ENCODE assay signal across 17 mouse cellular contexts in the genomic region with DNA sequence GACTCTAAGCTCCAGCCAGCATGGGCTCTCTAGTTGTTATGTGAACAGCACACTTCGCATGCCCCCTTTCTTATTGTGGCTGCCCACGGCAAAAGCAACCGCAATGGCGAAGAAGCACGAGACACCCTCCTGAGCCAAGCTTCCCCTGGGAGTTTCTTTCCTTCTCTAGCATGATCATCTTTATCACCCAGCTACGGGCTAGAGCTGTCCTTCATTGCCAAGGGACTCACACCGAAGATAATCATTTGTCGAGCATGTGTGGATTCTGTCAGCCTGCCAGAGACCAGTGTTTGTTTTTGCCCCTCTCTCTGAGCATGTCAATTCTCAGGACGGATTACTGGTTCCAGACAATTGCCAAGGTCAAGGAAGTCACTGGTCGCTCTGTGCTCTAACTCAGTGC. TPM values are rescaled to one million over a fixed set of nuclear protein-coding genes. Genes with fewer than 3 reads are reported as not detected.
A peak's percentile ranks its signal among the peaks of the same experiment; 100 is the strongest.
DNase-seq lines count a peak whose midpoint lies in the region; ATAC-seq lines count a peak whose summit lies in the region.
"Had no signal": no experiment of that assay in that cellular context is flagged by ENCODE, and none has a peak within 500 bp of the region (broad histone marks: within the 10 kb centered on the region; RNA-seq: fewer than 3 reads in every experiment).

No protein-coding gene starts in this region.

- H3K4me3 ChIP-seq in heart, embryonic 13.5 days, result no peak overlapping the region
- H3K4me3 ChIP-seq in hindbrain, embryonic 15.5 days, result no peak overlapping the region
- H3K4me3 ChIP-seq in hindbrain, embryonic 12.5 days, result no peak overlapping the region
- H3K4me3 ChIP-seq: kidney, embryonic 15.5 days; limb, embryonic 13.5 days; liver, embryonic 12.5 days; midbrain, embryonic 12.5 days; stomach, embryonic 15.5 days had no signal

- intact Hi-C loops in heart, postnatal 14 days (cut with DNase I), result no loop called here

- no peaks in the 10 kb centered on the region for H3K27me3 ChIP-seq in heart, embryonic 13.5 days (replicated peaks)
- H3K27me3 ChIP-seq in hindbrain, embryonic 15.5 days, result no peaks in the 10 kb centered on the region
- no peaks in the 10 kb centered on the region for H3K27me3 ChIP-seq in hindbrain, embryonic 12.5 days
- H3K27me3 ChIP-seq: kidney, embryonic 15.5 days; liver, embryonic 12.5 days; midbrain, embryonic 12.5 days; stomach, embryonic 15.5 days had no signal

- no peak for ATAC-seq in heart, embryonic 13.5 days (ENCODE audit: extremely low read depth, insufficient number of reproducible peaks, low FRiP score, low TSS enrichment)
- 0 out of 2 replicates have a peak, but pooled peaks have one; percentile 36 for ATAC-seq in hindbrain, embryonic 15.5 days (ENCODE audit: low FRiP score, low read depth)
- no peak for ATAC-seq in hindbrain, embryonic 12.5 days (ENCODE audit: low FRiP score)
- ATAC-seq: forebrain, embryonic 14.5 days; liver, embryonic 12.5 days had no signal

- H3K27ac ChIP-seq in heart, embryonic 13.5 days (replicated peaks), result 0 out of 2 replicates have a peak overlapping the region, but pooled peaks have one; percentile 49
- no peak overlapping the region for H3K27ac ChIP-seq in hindbrain, embryonic 15.5 days (replicated peaks)
- H3K27ac ChIP-seq in hindbrain, embryonic 12.5 days, result no peak overlapping the region
- H3K27ac ChIP-seq: kidney, embryonic 15.5 days; limb, embryonic 13.5 days; liver, embryonic 12.5 days; midbrain, embryonic 12.5 days; stomach, embryonic 15.5 days had no signal

- DNase-seq in cerebellum, postnatal 14 days, result peak; percentile 16 to 23
- DNase-seq in cerebellum, adult 8-10 months, result no peak
- DNase-seq in heart, postnatal 14 days, result no peak
- peak; percentile 30 for DNase-seq in testis, postnatal 10 days (ENCODE audit: low spot score)
- no peak for DNase-seq in testis, postnatal 14 days (ENCODE audit: low spot score)
- DNase-seq: kidney, adult 11 months; lung, adult 18-20 months had no signal

- peaks cover 16% of the 10 kb centered on the region for H3K4me1 ChIP-seq in heart, embryonic 13.5 days
- no peaks in the 10 kb centered on the region for H3K4me1 ChIP-seq in hindbrain, embryonic 15.5 days (replicated peaks)
- no peaks in the 10 kb centered on the region; the same call in 1 of the 2 replicates for H3K4me1 ChIP-seq in hindbrain, embryonic 12.5 days
- H3K4me1 ChIP-seq: kidney, embryonic 15.5 days; liver, embryonic 12.5 days; midbrain, embryonic 12.5 days had no signal

- H3K9me3 ChIP-seq in heart, embryonic 13.5 days, result no peaks in the 10 kb centered on the region
- no peaks in the 10 kb centered on the region for H3K9me3 ChIP-seq in hindbrain, embryonic 15.5 days
- H3K9me3 ChIP-seq in hindbrain, embryonic 12.5 days (replicated peaks), result no peaks in the 10 kb centered on the region
- H3K9me3 ChIP-seq: kidney, embryonic 15.5 days; limb, embryonic 13.5 days; liver, embryonic 12.5 days; midbrain, embryonic 12.5 days; stomach, embryonic 15.5 days had no signal

- H3K9ac ChIP-seq in heart, embryonic 13.5 days, result no peak overlapping the region
- H3K9ac ChIP-seq in hindbrain, embryonic 15.5 days, result no peak overlapping the region
- H3K9ac ChIP-seq in hindbrain, embryonic 12.5 days, result no peak overlapping the region
- H3K9ac ChIP-seq: kidney, embryonic 15.5 days; limb, embryonic 13.5 days; liver, embryonic 12.5 days; midbrain, embryonic 12.5 days; stomach, embryonic 15.5 days had no signal

- H3K4me2 ChIP-seq in heart, embryonic 13.5 days, result no peak overlapping the region
- H3K4me2 ChIP-seq in hindbrain, embryonic 15.5 days, result no peak overlapping the region
- no peak overlapping the region for H3K4me2 ChIP-seq in hindbrain, embryonic 12.5 days (replicated peaks)
- H3K4me2 ChIP-seq: kidney, embryonic 15.5 days; limb, embryonic 13.5 days; liver, embryonic 12.5 days; midbrain, embryonic 12.5 days; stomach, embryonic 15.5 days had no signal

- H3K36me3 ChIP-seq in heart, embryonic 13.5 days, result no peaks in the 10 kb centered on the region
- H3K36me3 ChIP-seq in hindbrain, embryonic 15.5 days, result no peaks in the 10 kb centered on the region
- no peaks in the 10 kb centered on the region for H3K36me3 ChIP-seq in hindbrain, embryonic 12.5 days
- H3K36me3 ChIP-seq: kidney, embryonic 15.5 days; limb, embryonic 13.5 days; liver, embryonic 12.5 days; midbrain, embryonic 12.5 days; stomach, embryonic 15.5 days had no signal

- 46% methylated on average over 10 of the region's 10 CpGs for WGBS in heart, embryonic 13.5 days
- WGBS in hindbrain, embryonic 15.5 days, result 52% methylated on average over 10 of the region's 10 CpGs
- WGBS in hindbrain, embryonic 12.5 days, result 64% methylated on average over 10 of the region's 10 CpGs

RNA-seq across cellular contexts. Expression of a gene that starts 24.9 kb away (rescaled TPM):
- 72.2 and 81.4 TPM in 2 replicates for polyA plus RNA-seq in heart, embryonic 13.5 days (2015; fragmentation: Nextera tagmentation; extraction: Ambion mirVana)
- total RNA-seq in heart, postnatal 14 days (2021), result 100 to 1,000 TPM; 133 to 137 TPM
- 1.2 and 1.8 TPM in 2 replicates for polyA plus RNA-seq in hindbrain, embryonic 15.5 days (2015; fragmentation: Nextera tagmentation; extraction: Ambion mirVana)
- polyA plus RNA-seq in hindbrain, embryonic 12.5 days (2016; fragmentation: Nextera tagmentation; extraction: Ambion mirVana), result 0.26 and 1.3 TPM in 2 replicates
- total RNA-seq: granulocyte monocyte progenitor cell, adult 5-6 weeks had no signal
- polyA plus RNA-seq: liver, embryonic 12.5 days had no signal

Comparison
In these comparisons a context has a peak if more than half of its experiments do, and no peak if none do; other contexts are left out.
1. DNase-seq: peak in cerebellum, postnatal 14 days (2 of 2) and testis, postnatal 10 days (single experiment); none in cerebellum, adult 8-10 months (single experiment), heart, postnatal 14 days (0 of 2) and testis, postnatal 14 days (single experiment).
2. RNA of a gene that starts 24.9 kb away (polyA plus RNA-seq): 72.2 to 81.4 TPM in heart, embryonic 13.5 days; 1.2 to 1.8 TPM in hindbrain, embryonic 15.5 days and 0.26 to 1.3 TPM in hindbrain, embryonic 12.5 days; every median in the first group is over 10 times any median in the second.